Mouse (Mus musculus): ENCODE measurements at regions not wholly inside any gene's neighbourhood (a gene's known extent, or its start where the extent isn't known, plus 50 kb on each side); places are given as distances from the start of the nearest gene placed in this dataset.

- H3K9ac ChIP-seq = no peak overlapping the region
- 76% methylated on average over 3 of the region's 3 CpGs for WGBS
- no peaks in the 10 kb centered on the region for H3K4me1 ChIP-seq
- H3K4me2 ChIP-seq = no peak overlapping the region
- no peaks in the 10 kb centered on the region for H3K27me3 ChIP-seq (replicated peaks)
- ATAC-seq (replicated peaks) = no peak
- H3K9me3 ChIP-seq = no peaks in the 10 kb centered on the region
- no peaks in the 10 kb centered on the region for H3K36me3 ChIP-seq (replicated peaks)
- H3K4me3 ChIP-seq = no peak overlapping the region
- H3K27ac ChIP-seq = no peak overlapping the region
Measured at GRCm38 (mm10) chr1:80131354-80131753, 86.9 kb downstream of the Fam124b start.

DNA sequence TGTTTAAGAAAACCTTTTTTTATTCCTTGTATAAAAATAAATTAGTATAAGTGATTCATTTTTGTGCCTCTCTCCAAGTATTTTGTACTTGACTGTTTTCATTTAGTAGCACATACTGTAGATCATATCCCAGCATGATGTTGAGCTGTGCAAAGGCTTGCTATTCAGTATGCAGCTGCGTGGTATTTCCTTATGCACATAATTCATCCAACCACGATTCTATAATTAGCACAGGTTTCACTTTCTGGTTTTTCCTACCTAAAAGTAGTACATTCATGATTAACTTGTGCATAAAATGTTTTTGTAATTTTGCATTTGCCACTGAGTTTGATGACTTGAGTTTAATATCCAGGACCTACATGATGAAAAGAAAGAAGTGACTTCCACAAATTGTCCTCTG lies 94.3 kb downstream of the Fam124b start:
- Histone ChIP-seq H3K4me2 (no peak overlapping the region), H3K9me3 (no peaks in the 10 kb centered on the region)

GRCm38 (mm10) chr1:80115913-80116312 lies 102.4 kb downstream of the Fam124b start:
- WGBS = 48% methylated on average over 2 of the region's 2 CpGs
- Histone ChIP-seq H3K9me3 (no peaks in the 10 kb centered on the region), H3K4me3 (no peak overlapping the region), H3K36me3 (replicated peaks) (no peaks in the 10 kb centered on the region), H3K4me1 (no peaks in the 10 kb centered on the region), H3K4me2 (no peak overlapping the region), H3K27ac (no peak overlapping the region), H3K27me3 (replicated peaks) (no peaks in the 10 kb centered on the region), H3K9ac (no peak overlapping the region)
- ATAC-seq (replicated peaks) = peak; percentile 63; the same call in 1 of the 2 replicates

More for the DNA sequence above, 94.3 kb downstream of the Fam124b start:
- H3K9ac ChIP-seq = no peak overlapping the region
- H3K4me1 ChIP-seq = no peaks in the 10 kb centered on the region
- no peaks in the 10 kb centered on the region for H3K36me3 ChIP-seq (replicated peaks)
- H3K4me3 ChIP-seq = no peak overlapping the region
- WGBS = 93% methylated on average over 2 of the region's 2 CpGs
- no peak overlapping the region for H3K27ac ChIP-seq
- H3K27me3 ChIP-seq (replicated peaks) = no peaks in the 10 kb centered on the region
- no peak for ATAC-seq (replicated peaks)

DNA sequence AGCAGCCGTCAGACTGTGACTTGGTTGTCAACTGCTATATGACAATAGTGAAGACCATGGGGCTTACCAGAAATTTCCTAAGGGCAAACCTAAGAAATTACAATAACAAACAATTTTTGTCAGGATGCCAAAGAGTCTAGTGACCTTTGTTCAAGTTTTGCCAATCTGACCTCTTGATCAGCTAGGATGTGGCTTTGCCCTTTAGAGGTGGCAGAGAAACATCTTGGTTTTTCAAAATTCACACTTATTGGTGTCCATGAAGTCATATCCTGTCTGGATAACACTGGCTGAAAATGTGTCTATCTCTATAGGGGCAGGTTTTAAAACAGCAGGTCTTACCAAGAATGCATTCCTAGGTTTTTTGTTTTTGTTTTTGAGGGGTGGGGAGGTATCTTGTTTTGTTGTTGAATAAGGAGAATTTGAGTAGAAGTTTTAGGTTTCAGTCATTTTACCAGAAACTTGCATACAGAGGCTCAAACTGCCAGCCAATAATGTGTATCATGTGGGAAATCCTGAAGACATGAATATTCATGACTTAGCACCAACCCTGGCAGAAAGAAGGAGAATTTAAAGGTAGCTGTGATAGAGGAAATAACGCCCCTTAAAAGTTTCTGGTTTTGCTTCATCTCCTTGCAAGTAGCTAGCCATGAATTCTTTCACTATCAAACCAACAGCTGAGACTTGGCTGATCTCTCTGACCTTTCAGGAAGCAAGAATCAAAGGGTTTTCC lies 110.4 kb downstream of the Fam124b start:
- Histone ChIP-seq H3K4me3 (no peak overlapping the region), H3K9ac (no peak overlapping the region), H3K27me3 (replicated peaks) (no peaks in the 10 kb centered on the region), H3K9me3 (no peaks in the 10 kb centered on the region), H3K36me3 (replicated peaks) (no peaks in the 10 kb centered on the region), H3K4me2 (no peak overlapping the region), H3K27ac (no peak overlapping the region), H3K4me1 (no peaks in the 10 kb centered on the region)
- ATAC-seq (replicated peaks) = no peak
- WGBS = 73% methylated on average over 2 of the region's 2 CpGs

- 60% methylated on average over 2 of the region's 2 CpGs for WGBS
- Histone ChIP-seq H3K4me3 (no peak overlapping the region), H3K4me2 (no peak overlapping the region), H3K36me3 (replicated peaks) (no peaks in the 10 kb centered on the region), H3K9me3 (no peaks in the 10 kb centered on the region), H3K9ac (no peak overlapping the region), H3K27ac (no peak overlapping the region), H3K4me1 (no peaks in the 10 kb centered on the region), H3K27me3 (replicated peaks) (no peaks in the 10 kb centered on the region)
- ATAC-seq (replicated peaks) = no peak; the same call in 1 of the 2 replicates
Measured at GRCm38 (mm10) chr1:80106269-80106668, 112.0 kb downstream of the Fam124b start.

- no peak for ATAC-seq (replicated peaks)
- H3K27ac ChIP-seq = no peak overlapping the region
- 92% methylated on average over 1 of the region's 1 CpGs for WGBS
- H3K4me1 ChIP-seq = no peaks in the 10 kb centered on the region
- no peak overlapping the region for H3K4me3 ChIP-seq
- no peak overlapping the region for H3K9ac ChIP-seq
- no peaks in the 10 kb centered on the region for H3K9me3 ChIP-seq
- no peak overlapping the region for H3K4me2 ChIP-seq
- H3K36me3 ChIP-seq (replicated peaks) = no peaks in the 10 kb centered on the region
- no peaks in the 10 kb centered on the region for H3K27me3 ChIP-seq (replicated peaks)
Measured at GRCm38 (mm10) chr1:80098266-80098665, 120.0 kb downstream of the Fam124b start.

GRCm38 (mm10) chr1:80091800-80092199 lies 126.5 kb downstream of the Fam124b start:
- no peak for ATAC-seq (replicated peaks)
- 83% methylated on average over 2 of the region's 2 CpGs for WGBS

DNA sequence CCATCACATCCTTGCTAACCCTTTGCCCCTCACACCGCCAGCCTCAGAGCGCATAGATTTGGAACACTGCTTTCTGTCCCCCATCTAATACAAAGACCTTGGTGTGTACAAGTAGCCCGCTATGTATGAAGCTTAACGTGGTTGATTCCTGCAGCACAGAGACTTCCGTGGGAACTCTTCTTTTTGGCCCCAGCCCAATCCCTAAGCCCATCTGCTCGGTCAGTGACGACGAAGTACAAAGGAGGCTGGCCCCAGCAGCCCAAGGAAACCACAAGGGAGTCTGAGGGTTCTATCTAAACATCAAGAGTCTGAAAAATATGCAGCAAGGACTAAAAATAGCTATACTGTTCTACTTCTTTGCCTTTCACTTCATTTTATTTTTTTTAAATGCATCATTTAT lies 126.9 kb downstream of the Fam124b start:
- H3K36me3 ChIP-seq (replicated peaks) = no peaks in the 10 kb centered on the region
- H3K4me1 ChIP-seq = no peaks in the 10 kb centered on the region
- no peak for ATAC-seq (replicated peaks)
- no peak overlapping the region for H3K27ac ChIP-seq
- no peak overlapping the region for H3K4me3 ChIP-seq
- H3K4me2 ChIP-seq = no peak overlapping the region
- 66% methylated on average over 8 of the region's 8 CpGs for WGBS
- H3K9ac ChIP-seq = no peak overlapping the region
- no peaks in the 10 kb centered on the region for H3K27me3 ChIP-seq (replicated peaks)
- no peaks in the 10 kb centered on the region for H3K9me3 ChIP-seq

More at GRCm38 (mm10) chr1:80091800-80092199, 126.5 kb downstream of the Fam124b start:
- Histone ChIP-seq H3K36me3 (replicated peaks) (no peaks in the 10 kb centered on the region), H3K27me3 (replicated peaks) (no peaks in the 10 kb centered on the region), H3K4me1 (no peaks in the 10 kb centered on the region), H3K9me3 (no peaks in the 10 kb centered on the region), H3K4me2 (no peak overlapping the region), H3K4me3 (no peak overlapping the region), H3K9ac (no peak overlapping the region), H3K27ac (no peak overlapping the region)

- Histone ChIP-seq H3K9me3 (no peaks in the 10 kb centered on the region), H3K9ac (no peak overlapping the region), H3K4me1 (no peaks in the 10 kb centered on the region), H3K4me2 (no peak overlapping the region), H3K27me3 (replicated peaks) (no peaks in the 10 kb centered on the region), H3K36me3 (replicated peaks) (no peaks in the 10 kb centered on the region), H3K4me3 (no peak overlapping the region), H3K27ac (no peak overlapping the region)
- 68% methylated on average over 5 of the region's 5 CpGs for WGBS
- ATAC-seq (replicated peaks) = no peak
Measured at GRCm38 (mm10) chr1:80088651-80089050, 129.6 kb downstream of the Fam124b start.

DNA sequence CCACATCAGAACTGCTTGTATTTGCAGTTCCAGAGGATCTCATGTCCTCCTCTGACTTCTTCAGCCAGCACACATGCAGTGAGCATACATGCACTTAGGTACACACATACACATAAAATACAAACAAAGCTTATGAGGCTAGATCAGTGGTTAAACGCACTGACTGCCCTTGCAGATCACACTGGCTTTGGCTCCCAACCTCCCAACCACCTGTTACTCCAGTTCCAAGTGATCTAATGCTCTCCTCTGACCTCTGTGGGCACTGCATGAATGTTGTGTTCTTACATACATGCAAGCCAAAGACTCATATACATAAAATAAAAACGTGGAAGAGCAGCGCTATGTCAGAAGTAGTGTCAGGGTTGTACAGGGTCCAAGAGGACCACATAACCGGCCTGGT lies 141.9 kb downstream of the Fam124b start:
- ATAC-seq (replicated peaks) = no peak
- Histone ChIP-seq H3K27ac (no peak overlapping the region), H3K27me3 (replicated peaks) (no peaks in the 10 kb centered on the region), H3K4me3 (no peak overlapping the region), H3K9me3 (no peaks in the 10 kb centered on the region), H3K4me1 (no peaks in the 10 kb centered on the region), H3K9ac (no peak overlapping the region), H3K36me3 (replicated peaks) (no peaks in the 10 kb centered on the region), H3K4me2 (no peak overlapping the region)
- WGBS = 82% methylated on average over 4 of the region's 4 CpGs

DNA sequence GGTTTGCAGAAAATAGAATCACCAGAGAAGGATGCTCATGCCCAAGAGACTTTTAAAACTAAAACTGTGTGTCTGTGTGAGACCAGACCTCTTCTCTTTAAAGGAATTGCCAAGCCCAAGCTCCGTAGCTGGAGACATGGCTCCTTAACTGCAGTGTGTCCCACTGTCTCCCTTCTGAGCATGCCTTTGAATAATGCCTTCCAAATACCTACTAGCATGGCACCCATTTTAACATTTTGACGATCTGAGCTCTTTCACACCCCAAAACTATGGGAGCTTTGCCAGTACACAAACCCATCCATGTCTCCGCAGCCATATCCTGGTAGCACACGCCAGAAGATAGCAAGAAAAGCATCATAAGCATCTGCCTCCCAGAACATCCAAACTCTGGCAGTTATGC lies 143.9 kb downstream of the Fam124b start:
- Histone ChIP-seq H3K4me2 (no peak overlapping the region), H3K27me3 (replicated peaks) (no peaks in the 10 kb centered on the region), H3K36me3 (replicated peaks) (no peaks in the 10 kb centered on the region), H3K4me3 (no peak overlapping the region), H3K27ac (no peak overlapping the region), H3K4me1 (no peaks in the 10 kb centered on the region), H3K9me3 (no peaks in the 10 kb centered on the region), H3K9ac (no peak overlapping the region)
- no peak for ATAC-seq (replicated peaks)
- WGBS = 94% methylated on average over 4 of the region's 4 CpGs

DNA sequence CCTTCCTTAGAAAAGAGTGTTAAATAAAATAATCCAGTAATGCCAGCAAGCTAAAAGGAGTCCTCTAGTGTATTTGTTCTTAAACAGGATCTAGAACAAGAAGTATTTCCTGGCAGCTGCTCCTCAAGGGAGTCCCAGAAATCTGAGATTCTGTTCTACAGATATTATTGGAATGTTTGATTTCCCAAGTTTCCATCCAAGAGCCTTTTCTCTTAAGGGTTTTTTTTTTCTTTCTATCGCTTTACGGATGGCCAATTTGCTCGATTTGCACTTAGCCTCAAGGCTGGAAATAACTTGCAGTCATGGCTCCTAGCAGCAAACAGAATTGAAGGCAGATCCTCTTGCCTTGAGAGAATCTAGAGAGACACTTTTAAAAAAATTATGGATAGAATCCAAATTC lies 144.3 kb downstream of the Fam124b start:
- Histone ChIP-seq H3K9me3 (no peaks in the 10 kb centered on the region), H3K4me3 (no peak overlapping the region), H3K4me2 (no peak overlapping the region), H3K4me1 (no peaks in the 10 kb centered on the region), H3K27ac (no peak overlapping the region), H3K9ac (no peak overlapping the region), H3K27me3 (replicated peaks) (no peaks in the 10 kb centered on the region), H3K36me3 (replicated peaks) (no peaks in the 10 kb centered on the region)
- ATAC-seq (replicated peaks) = no peak
- 83% methylated on average over 3 of the region's 3 CpGs for WGBS

- ATAC-seq (replicated peaks) = no peak
- Histone ChIP-seq H3K9me3 (no peaks in the 10 kb centered on the region), H3K27ac (no peak overlapping the region), H3K36me3 (replicated peaks) (no peaks in the 10 kb centered on the region), H3K4me3 (no peak overlapping the region), H3K27me3 (replicated peaks) (no peaks in the 10 kb centered on the region), H3K4me2 (no peak overlapping the region), H3K4me1 (no peaks in the 10 kb centered on the region), H3K9ac (no peak overlapping the region)
- 74% methylated on average over 4 of the region's 4 CpGs for WGBS
Measured at GRCm38 (mm10) chr1:80069141-80069540, 149.1 kb downstream of the Fam124b start.

All from midbrain, embryonic 15.5 days (tissue).